Mouse (Mus musculus) splenic B cell, adult 2 months (primary cell): ENCODE data around the gene G3bp2.
"Not testable (repeated sequence)": the region's sequence is repeated elsewhere in the genome, so short reads cannot be mapped to it uniquely, and the experiment has no call there.

Experiments used
- DNase-seq: peaks from one replicate; pipeline ENCODE4 v3.0.0-alpha.2; 2011; ENCODE audit warnings: low read depth, low spot score
- H3K27me3 ChIP-seq: 2 replicates; pipeline ENCODE4 v1.6.1; 2012; ENCODE audit warnings: mild to moderate bottlenecking, low read length, moderate library complexity, mixed read lengths; ENCODE audit not compliant: control insufficient read depth, poor library complexity, insufficient read depth, severe bottlenecking
- H3K36me3 ChIP-seq: 2 replicates; pipeline ENCODE4 v1.6.1; 2012; ENCODE audit warnings: mild to moderate bottlenecking, low read length, moderate library complexity, mixed read lengths; ENCODE audit not compliant: control insufficient read depth, poor library complexity, insufficient read depth, severe bottlenecking

The G3bp2 gene

DNA sequence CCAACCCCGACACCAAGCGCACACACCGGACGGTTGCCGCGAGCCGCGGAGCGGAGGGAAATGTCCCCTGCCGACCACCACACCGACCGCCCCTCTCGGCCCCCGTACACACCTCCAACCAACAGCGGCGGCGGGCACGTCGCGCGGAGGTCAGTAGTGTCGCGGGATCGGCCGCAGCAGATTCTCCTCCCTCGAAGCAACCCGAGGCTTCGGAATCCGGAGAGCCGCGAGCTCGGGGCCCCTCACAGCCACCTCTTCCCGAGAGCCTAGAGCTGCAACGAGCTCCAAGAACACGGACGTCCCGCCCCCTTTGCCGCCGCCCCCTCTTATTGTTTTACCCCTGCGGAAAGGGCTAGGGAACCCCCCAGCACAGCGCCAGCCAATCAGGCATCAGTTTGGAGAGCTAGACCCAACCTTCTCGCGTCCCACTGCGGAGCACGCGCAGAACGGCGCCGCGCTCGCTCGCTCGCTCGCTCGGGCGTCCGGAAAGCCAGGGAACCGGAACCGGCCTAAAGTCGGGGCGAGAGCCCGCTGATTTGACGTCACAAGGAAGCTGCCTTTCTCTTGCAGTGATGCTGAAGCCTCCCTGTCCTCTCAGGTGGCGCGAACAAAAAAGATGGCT lies at the start of gene G3bp2:
G3bp2 (minus strand) TSS at position 303 of the 622 bp plus-strand sequence.
- Histone ChIP-seq H3K27me3 (no peaks in the 10 kb centered on the region), H3K36me3 (no peaks in the 10 kb centered on the region)
- peak; percentile 99 for DNase-seq

DNA sequence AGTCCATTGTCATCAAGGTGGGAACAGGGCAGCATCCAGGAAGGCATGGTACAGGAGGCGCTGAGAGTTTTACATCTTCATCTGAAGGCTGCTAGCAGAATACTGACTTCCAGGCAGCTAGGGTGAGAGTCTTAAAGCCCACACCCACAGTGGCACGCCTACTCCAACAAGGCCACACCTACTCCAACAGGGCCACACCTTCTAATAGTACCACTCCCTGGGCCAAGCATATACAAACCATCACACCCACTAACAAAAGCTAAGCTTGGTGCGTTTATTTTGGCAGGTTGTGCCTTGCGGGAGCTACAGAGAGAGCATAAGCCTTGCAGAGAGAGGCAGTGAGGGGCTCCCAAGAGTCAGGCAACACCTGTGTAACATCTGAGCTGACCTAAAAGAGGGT lies 49.5 kb upstream of the G3bp2 start:
- not testable (repeated sequence) for H3K36me3 ChIP-seq, DNase-seq, H3K27me3 ChIP-seq

DNA sequence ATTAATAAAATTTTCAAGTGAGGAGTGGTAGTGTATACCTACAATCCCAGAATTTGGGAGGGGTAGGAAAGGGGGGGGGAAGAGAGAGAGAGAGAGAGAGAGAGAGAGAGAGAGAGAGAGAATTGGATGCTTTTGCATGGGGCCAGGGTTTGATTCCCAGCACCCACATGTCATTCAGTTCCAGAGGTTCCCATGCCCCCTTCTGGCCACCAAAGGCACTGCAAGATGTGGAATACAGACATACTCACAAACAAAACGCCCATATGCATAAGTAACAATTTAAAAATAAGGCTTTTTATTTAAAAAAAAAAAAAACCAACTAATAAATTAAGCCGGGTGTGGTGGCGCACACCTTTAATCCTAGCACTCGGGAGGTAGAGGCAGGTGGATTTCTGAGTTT lies 48.6 kb upstream of the G3bp2 start:
- Histone ChIP-seq H3K27me3 (no peaks in the 10 kb centered on the region; the same call in 1 of the 2 replicates), H3K36me3 (no peaks in the 10 kb centered on the region)
- DNase-seq, result no peak

DNA sequence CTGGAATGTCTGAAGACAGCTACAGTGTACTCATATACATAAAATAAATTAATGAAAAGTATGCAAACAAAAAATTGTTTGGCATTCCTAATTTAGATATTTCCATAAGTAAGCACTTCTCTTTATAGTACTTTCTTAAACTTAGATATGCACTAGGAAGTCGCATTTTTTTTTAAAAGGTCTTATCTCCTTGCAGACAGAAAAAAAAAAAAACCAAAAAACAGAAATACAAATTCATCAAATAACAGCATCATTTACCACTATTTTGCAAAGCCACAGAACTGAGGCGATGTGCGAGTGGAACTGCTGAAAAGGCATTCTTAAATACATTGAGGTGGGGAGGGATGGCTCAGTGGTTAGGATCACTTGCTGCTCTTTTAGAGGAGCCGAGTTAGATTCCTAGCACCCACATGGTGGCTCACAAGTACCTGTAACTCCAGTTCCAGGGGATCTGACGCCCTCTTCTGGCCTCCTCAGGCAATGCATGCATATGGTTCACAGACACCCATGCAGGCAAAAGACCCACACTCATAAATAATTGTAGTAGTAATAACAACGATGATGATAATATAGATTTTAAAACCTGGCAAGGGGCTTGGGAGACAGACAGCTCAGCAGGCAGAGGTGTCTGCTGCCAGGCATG lies 46.6 kb upstream of the G3bp2 start:
- no peak for DNase-seq
- Histone ChIP-seq H3K36me3 (no peaks in the 10 kb centered on the region), H3K27me3 (no peaks in the 10 kb centered on the region; the same call in 1 of the 2 replicates)

DNA sequence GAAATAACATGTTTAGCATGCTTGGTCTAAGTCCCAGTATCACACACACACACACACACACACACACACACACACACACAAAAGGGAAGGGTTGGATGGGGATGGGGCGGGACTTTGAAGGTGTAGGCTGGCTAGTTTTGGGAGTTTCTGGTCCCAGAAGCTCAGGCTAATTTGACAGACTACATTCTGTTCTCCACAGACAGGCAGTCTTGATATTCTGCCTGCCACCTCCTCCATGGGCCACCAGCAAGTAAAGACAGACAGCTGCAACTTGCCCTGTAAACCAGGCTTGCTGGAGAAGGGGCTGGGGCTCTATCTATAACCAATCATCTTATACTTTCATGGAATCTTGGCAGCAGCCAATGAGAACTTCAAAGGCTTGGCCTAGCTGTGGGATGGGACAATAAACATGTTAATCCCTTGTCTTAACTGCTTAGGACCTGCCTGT lies 45.8 kb upstream of the G3bp2 start:
- no peaks in the 10 kb centered on the region; the same call in 1 of the 2 replicates for H3K27me3 ChIP-seq
- DNase-seq, result no peak
- H3K36me3 ChIP-seq, result no peaks in the 10 kb centered on the region

DNA sequence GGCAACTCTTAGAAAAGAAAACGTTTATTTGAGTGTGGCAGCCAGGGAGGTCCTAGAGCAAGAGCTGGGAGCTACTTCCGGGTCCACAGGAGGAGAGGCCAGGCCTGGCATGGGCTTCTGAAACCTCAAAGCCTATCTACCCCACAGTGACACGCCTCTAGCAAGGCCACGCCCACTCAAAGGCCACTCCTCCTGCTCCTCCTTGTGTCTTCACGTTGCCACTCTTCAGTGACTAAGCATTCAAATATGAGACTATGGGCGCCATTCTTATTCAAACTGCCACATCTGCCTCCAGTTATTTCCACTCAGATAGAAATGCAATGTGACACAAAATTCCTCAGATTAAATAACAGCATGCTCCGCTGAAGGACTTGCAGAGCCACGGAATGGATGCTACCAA lies 45.1 kb upstream of the G3bp2 start:
- no peaks in the 10 kb centered on the region; the same call in 1 of the 2 replicates for H3K27me3 ChIP-seq
- DNase-seq, result peak; percentile 24
- H3K36me3 ChIP-seq, result no peaks in the 10 kb centered on the region

DNA sequence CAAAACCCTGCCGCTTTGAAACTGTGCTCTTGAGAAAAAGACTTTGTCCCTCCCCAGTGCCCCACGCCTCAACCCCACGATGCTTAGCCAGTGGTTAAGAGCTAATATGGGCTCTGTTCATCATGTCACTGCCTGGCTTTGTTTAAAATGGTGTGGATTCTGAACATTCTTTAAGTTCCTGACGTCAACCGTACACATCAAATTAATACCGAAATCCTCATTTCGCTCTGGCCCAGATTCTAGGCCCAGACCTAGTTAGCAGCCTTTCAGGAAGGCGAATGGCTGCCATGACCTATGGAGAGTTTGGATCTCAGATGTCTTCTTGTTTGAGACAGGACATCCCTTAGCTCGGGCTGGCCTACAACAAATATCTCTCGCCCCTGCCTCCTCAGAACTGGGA lies 44.2 kb upstream of the G3bp2 start:
- H3K27me3 ChIP-seq, result no peaks in the 10 kb centered on the region; the same call in 1 of the 2 replicates
- no peaks in the 10 kb centered on the region for H3K36me3 ChIP-seq
- DNase-seq, result no peak

DNA sequence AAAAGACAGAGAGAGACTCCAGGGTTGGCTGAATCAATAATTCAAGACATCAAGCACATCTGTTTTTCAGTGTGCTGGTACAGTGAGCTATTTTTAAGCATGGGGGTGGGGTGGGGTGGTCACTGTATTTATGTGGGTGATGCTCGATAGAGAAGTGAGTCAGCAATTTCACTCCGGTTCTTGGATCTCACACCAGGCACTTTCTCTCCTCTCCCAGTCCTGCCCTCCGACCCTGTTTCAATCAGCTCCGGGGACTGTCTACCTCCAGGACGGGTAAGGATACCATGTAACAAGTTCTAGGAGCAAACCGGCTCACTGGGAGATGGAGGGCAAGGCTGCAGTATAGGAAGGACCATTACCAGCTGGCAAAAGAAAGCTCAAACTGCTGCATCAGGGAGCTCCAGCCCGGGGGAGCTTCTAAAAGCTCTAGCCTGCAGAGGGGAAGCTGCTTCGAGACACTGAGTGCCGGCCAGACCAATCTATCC lies 43.7 kb upstream of the G3bp2 start:
- H3K36me3 ChIP-seq, result no peaks in the 10 kb centered on the region
- no peak for DNase-seq
- no peaks in the 10 kb centered on the region; the same call in 1 of the 2 replicates for H3K27me3 ChIP-seq

DNA sequence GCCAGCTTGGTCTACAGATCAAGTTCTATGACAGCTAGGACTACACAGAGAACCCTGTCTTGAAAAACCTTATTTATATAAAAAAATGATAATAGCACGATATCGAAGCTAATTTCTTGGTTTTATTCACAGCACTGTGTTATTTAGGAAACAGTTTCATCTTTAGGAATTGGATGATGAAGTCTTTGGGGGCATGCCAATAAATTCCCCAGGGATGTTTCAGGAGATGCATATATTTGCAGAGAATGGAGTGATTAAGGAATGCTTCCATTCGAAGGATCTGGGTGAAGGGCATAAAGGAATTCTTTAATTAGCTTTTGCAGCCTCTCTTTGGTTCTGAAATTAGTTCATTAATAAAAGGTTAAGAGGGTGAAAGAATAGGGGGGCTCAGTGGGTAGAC lies 41.9 kb upstream of the G3bp2 start:
- H3K27me3 ChIP-seq, result no peaks in the 10 kb centered on the region; the same call in 1 of the 2 replicates
- H3K36me3 ChIP-seq, result no peaks in the 10 kb centered on the region
- no peak for DNase-seq

DNA sequence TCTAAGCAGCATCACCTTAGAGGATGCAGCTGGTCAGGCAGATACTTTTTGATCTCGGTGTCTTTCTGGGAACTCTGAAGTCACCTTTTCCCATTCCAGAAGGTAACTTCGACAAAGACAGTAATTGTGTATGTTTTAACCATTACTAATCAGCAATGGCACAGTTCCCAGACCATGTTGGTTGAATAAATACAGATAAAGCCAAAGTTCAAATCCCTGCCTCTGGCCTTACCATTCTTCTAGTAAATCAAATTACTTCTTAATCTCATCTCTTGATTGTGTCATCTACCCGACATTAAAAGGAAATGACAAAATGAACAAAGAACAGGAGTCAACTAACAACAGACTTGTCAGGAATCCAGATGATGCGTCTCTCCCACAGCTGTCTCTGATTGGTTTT lies 38.1 kb upstream of the G3bp2 start:
- no peak for DNase-seq
- no peaks in the 10 kb centered on the region for H3K36me3 ChIP-seq
- no peaks in the 10 kb centered on the region for H3K27me3 ChIP-seq

DNA sequence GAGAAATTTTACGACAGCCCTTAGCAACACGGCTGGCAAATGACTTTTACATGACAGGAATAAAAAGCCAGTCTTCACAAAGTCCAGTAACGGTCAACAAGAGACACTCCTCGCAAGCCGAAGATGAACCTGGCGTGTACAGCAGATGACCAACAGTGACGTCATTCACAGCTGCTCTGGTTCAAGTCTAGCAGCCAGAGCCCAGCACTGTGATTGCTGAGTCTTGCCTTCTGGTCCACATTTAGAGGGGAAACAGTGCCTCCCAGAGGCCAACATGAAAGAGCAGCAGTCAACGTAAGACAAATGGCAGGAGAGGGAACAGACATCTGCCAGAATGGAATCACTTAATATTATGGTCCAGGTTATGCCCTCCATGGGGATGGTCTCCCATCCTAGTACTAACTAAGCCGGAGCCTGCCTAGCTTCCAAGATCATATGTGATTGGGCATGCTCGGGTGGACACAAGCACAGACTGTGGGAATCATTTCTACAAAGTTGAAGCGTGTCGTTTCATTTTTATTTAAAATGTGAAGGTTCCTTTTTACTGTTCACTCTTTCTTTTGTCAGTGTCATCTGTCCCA lies 34.4 kb upstream of the G3bp2 start:
- Histone ChIP-seq H3K36me3 (no peaks in the 10 kb centered on the region), H3K27me3 (no peaks in the 10 kb centered on the region)
- peak; percentile 88 for DNase-seq

DNA sequence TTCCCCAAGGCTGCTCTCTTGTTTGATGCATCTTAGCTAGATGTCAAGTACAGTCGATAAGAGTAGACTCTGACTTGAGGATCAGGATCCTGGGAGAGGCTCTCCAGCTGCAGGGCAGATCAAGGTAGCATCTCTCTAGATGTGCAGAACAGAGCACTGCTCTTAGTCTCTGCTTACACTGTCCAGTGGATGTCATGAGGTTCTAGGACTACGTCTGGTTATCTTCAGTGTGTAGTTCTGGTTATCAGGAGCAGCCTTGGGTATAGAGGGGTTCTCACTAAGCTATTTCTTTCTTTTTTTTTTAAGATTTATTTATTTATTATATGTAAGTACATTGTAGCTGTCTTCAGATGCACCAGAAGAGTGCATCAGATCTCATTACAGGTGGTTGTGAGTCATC lies 31.4 kb upstream of the G3bp2 start:
- Histone ChIP-seq H3K27me3 (no peaks in the 10 kb centered on the region), H3K36me3 (no peaks in the 10 kb centered on the region)
- DNase-seq, result no peak

DNA sequence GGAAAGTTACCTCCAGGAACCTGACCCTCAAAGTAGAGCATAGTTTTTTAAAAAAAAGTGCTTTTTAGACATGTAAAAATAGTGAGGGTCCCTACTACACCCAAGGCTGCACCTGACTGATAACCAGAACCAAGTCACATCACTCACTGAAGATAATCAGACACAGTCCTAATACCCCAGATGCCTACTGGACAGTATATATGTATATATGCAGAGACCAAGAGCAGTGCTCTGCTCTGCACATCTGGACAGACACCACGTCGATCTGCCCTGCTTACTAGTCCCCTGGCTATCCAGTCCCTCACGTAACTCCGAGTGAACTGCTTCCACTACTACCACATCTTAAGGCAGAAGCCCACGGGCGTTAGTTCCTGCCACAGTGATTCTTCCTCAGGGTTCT lies 30.7 kb upstream of the G3bp2 start:
- no peaks in the 10 kb centered on the region for H3K27me3 ChIP-seq
- H3K36me3 ChIP-seq, result no peaks in the 10 kb centered on the region
- DNase-seq, result no peak

DNA sequence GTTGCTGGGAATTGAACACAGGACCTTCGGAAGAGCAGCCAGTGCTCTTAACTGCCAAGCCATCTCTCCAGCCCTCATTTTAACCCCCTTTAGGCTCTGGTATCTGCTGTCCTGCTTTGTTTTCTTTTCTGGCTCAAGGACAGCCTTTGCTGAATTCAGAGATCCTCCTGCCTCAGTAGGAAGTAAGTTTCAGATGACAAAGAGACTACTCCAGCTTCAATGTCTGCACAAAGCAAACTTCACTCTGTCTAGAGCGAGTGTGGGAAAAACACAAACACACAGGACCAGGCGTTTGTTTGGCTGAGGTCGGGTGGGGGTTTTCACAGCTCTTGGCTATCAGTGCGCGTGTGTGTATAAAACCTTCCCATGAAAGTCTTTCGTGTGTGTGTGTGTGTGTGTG lies 30.0 kb upstream of the G3bp2 start:
- no peaks in the 10 kb centered on the region for H3K27me3 ChIP-seq
- H3K36me3 ChIP-seq, result no peaks in the 10 kb centered on the region
- no peak for DNase-seq

DNA sequence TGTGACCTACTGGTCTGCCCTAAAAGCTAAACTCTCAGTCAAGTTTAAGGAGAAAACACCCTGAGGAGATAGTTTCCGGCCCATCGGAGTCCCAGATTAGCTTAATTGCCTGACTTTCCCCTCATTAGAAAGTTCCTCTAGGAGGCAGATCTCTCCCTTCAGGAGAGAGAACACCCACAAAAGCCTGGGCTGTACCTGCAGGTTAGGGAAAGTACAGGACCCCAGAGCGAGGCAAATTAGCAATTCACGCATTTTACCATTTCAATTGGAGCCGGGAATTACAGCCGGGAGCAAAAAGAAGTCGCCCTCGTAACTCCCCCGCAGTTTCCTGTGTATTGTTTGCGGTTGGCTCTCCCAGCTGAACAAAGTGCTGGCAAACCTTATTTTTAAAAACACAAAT lies 29.1 kb upstream of the G3bp2 start:
- H3K36me3 ChIP-seq, result no peaks in the 10 kb centered on the region
- H3K27me3 ChIP-seq, result no peaks in the 10 kb centered on the region
- DNase-seq, result no peak
